Mouse (Mus musculus) kidney, postnatal 10 days (tissue): Measurements from ENCODE around the gene Nr5a2.
A peak's percentile ranks its signal among the peaks of the same experiment; 100 is the strongest.

Experiments used
- DNase-seq: peaks from one replicate; pipeline ENCODE4 v3.0.0; 2021; ENCODE audit warnings: mixed read lengths

Nr5a2 gene

DNA sequence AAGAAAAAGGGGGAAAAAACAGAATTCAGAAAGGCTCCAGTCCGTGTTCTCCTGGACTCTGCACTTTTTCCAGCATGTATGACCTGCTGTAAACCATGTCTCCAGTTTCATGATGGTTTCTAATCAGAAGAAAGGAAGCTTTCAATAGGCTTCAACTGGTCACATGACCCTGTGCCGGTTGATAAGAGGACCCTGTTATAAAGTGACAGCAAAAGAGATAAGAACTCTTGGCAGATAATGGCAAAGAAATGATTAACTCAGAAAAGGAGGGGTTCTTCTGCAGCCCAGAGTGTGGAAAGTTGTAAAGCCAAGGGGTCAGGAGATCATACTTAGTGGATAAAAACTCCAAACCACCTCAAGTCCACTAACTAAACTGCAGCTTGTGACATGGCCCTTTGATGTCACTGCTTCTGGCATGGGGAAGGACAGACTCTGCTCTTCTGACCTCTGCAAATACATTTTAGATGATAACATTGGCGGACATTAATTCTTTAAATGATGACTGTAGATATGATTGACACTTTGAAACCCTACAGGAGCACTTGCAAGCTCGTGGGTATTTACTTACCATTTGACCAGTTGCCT, at the start of gene Nr5a2:
TSS of gene Nr5a2 (minus strand) at position 21 of the 585 bp plus-strand sequence.
- no peak for DNase-seq

DNA sequence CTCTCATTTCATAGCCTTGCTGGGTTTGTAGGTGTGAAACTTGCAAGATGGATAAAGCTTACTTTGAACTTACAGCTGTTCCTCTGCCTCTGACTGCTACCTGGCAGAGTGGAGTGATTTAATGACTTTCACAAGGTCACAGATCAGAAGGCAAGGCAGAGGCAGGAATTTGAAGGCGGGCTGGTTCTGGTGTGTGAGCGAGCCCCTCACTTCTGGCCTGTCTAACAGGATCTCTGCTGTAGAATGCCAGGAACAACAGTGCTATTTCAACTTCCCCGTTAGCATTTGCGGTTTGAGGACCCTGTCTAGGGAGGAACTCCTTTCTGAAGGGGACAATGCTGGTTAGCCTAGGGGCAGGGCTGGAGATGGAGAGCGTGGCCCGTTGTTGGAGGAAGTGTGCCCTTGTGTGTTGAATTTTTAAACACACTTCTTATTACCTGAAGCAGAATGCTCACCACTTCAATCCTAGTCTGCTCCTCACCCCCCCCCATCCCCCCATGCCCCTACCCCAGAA, 48.5 kb upstream of the Nr5a2 start:
- DNase-seq = no peak

DNA sequence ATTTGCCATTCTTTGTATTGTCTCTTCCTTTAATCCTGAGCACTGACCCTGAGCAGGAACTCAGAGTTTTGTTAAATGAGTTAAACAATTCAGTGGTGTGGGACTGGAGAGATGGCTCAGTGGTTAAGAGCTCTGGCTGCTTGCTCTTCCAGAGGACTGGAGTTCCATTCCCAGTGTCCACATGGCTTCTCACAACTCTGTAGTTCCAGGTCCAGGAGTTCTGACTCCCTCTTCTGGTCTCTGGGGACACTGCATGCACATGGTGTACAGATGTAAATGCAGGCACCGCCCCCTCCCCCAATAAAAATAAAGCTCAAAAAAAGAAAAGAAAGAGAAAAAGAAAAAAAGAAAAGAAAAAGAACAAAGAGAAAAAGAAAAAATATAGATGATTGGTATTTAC, 43.6 kb upstream of the Nr5a2 start:
- DNase-seq = no peak

DNA sequence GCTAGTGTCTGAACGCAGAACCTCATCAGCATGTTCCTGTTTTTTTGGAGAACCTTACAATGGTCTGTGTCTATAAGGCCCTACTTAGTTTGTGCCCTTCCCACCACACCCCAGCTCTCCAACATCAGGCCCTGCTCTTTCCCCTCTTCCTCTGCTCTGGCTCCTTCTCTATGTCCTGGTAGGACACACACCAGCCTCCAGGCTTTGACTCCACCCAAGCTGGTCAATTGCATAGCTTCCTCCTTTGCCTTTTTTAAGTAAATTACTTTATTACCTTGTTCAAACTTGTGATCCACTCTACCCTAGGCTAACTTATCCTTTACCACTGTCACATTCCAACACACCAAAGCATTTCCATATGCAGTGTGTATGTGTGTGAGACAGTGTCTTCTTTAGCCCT, 42.9 kb upstream of the Nr5a2 start:
- DNase-seq = no peak

DNA sequence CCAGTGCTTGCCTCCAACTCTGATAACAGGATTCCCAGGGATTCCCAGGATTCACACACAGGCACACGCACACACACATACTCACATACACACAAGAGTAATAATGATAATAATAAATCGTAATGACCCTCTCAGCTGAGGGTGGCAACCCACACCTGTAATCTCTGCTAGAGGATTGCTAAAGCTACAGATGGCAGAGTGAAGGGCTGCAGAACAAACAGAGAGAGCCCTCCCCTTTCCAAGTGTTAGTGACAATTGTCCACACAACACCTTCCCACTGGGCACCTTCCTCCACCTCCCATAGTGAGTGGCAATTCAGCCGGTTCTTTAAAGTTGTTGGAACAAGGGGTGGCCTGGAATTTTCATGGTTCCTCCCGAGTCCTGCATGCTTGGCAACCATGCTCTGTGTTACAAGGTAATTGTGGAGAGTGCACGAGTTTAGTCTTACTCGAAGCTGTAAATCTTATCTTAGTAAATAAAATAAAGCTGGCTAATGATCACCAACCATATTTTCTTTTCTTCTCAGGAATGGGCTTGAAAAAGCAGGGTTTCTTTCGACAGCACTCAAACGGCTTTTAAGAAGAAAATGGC, 31.6 kb upstream of the Nr5a2 start:
- DNase-seq = no peak

DNA sequence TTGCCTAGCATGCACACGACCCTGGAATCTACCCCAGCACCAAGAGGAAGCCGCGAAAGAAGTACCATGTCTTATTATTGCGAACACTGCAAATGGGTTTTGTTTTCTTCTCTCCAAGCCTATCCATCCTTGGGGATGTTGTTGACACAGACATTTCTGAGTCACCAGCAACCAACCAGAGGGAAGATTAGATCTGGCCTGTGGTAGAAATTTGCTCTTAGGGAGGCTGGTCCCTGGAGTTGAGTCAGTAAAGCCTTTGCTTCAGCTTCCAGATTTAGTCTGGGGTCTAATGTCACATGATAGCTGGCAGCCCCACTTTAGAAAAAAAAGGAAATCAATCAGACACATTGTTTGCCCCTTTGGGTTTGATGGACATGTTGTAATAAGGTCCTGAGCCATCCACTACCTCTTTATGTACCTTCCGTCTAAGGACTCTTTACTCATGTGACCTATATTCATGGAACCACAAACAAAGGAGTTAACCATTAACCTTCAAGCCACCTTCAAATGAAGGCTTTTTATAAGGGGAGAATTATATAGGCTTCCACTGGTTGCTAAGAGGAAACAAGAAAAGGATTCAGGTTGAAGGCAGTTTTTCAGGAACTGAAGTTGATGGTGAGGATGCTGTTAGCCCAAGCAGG, 20.1 kb upstream of the Nr5a2 start:
- DNase-seq = no peak

DNA sequence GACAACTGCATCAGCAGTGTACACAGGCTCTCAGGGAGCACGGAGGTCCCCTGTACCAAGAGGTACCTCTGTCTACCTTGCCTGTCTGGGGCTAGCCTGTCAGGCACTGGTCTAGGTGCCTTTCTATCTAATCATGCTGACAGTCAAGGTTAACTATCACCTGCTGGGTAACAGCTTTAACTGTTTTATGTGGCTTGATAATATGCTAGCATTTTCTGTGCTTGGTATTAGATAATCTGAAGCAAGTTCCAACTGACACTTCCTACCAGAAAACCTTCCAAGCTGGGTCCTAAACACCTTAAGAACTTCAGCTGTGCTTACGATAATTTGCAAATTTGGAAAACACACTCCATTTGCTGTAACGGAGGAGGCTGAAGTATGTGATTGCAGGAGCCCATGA, 17.6 kb upstream of the Nr5a2 start:
- no peak for DNase-seq

DNA sequence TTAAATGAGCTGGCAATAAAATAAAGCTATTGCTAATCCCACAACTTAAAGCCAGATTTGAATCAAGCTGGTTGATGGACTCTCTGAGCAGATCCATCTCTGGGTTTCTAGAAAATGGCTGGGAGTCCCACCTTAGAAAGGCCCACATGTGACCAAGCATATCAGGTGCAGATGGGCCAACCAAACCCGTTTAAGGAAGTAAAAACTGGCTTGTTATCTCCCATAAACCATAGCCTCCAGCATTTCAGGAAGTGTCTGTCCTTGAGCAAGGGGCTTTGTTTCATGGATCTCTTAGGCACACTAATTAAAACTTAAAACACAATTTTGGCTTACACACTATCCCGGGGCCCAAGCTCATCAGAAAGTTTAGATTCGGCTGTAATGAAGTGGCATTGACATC, 13.8 kb upstream of the Nr5a2 start:
- no peak for DNase-seq

DNA sequence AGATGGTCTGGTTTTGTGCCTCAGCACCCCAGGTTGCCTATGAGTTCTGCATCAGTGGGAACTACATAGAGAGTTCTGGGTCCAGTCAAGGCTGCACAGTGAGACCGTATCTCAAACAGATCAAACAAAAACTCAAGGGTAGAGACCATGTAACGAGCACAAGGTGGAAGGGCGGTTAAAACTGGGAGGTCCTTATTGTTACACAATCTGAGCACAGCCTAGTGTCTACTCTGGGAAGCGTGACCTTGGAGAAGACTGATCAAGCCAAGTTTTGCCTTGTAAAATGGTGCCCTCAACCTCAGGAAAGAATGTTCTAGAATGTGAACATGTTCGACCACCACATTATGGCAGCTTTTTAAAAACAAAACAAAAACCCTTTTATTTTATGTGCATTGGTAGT, 12.8 kb upstream of the Nr5a2 start:
- no peak for DNase-seq

DNA sequence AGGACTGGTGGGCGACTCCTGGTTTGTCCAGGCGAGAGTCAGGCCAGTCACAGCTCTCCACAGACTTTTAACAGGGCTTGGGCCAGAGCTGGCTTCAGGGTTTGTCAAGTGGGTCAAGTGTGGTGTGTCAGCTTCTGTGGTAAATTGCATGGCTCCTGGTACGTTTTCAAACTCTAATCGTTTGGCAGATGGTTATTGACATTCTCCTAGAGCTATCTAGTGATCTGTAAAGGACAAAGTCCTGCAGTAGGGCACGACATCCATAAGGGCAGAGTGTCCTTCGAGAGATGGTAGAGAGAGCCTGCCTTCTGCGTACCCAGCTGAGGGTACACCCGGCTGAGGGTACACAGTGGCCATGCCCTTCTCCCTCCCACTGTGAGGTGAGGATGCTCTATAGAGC, 10.7 kb upstream of the Nr5a2 start:
- DNase-seq = no peak

DNA sequence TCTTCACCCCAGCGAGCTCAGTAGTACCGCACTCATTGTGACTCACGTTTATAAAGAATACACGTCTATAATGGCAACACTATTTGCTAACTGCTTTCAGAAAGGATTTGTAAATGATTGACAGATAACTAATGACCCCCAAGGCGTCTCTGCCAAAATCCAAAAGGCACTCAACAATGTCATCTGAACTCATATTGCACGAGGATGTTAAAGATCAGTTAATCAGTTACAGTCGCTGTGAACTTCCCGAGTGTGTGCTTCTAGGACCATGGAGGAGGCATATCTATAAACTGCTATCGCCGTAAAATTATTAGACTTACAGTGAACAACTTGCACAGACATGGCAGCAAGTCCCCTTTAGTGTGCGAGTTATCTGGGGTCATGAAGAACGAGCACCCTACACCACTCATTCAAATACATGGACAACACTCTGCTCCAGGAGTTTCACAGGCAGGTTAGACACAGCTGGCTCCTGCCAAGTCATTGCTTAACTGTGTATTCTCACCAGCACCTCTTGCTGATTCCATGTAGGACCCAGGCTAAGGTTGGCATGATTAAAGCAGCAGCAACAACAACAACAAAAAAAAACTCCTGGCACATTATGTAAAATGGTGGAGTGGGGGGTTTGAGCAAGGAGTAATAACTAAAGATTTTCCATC, 6.6 kb upstream of the Nr5a2 start:
- DNase-seq = no peak

DNA sequence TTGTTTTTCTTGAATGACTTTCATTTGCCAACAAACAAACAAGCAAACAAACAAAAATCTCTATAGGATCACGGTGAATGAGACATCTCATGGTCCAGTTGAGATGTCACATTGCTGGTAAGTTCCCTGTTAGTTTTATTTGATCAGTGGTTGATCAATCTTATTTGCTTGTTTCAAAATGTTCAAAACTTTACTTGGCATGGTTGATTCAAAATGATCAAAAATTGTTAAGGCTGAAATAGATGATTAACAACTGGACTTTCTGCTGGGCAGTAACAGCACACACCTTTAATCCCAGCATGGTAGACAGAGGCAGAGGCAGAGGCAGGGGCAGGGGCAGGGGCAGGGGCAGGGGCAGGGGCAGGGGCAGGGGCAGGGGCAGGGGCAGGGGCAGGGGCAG, 757 bp downstream of the Nr5a2 start:
- no peak for DNase-seq

DNA sequence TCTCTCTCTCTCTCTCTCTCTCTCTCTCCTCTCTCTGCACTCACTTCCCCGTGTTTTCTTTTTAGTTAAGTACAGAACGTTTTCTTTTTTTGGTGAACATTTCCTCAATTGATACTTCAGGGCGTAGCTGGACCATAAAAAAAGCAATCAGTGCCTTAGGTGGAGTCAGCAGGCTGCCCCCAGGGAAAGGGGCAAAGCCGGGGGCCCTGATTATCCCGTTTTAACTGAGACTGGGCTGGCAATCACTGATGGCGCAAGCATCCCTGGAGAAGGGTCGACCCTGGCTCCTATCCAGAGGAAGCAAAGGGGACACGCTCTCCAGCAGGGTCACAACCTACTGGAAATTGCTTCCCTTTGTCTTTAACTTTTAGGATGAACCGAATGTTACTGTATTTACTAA, 1.6 kb downstream of the Nr5a2 start:
- no peak for DNase-seq

DNA sequence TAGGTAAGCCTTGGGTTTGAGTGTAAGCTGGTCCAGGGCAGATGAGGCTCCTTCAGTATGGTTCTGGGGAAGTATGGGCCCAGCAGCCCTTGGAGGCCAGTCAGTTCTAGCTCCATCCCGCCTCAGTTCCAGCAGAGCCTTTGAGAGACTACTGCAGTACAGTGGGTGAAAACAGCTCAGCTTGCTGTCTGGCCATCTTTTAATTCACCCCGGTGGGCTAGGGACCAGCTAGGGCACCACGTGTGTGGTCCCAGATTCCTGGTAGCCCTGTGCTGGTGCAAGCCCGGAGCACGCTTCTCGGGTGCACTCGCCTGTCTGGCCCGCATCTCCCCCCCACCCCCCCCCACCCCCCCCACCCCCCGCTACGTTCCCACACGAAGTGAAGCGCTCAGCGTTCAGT, 2.1 kb downstream of the Nr5a2 start:
- DNase-seq = no peak

DNA sequence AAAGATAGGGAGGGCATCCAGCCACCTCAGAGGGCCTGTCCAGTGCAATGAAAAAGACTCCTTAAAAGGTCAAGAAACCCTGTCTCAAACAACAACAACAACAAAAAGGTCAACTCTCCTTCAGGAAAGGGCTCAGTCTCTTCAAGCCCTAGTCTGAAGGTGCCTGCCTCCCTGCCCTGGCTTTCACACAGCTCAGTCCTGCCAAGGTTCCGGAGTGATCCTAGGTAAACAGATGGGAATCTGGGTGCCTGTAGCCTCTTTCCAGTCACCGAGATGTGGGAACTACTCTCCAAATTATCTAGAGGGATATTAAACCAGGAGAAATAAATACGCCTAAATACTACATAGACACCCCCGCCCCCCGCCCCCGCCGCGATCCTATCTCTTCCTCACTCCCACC, 2.6 kb downstream of the Nr5a2 start:
- DNase-seq = no peak

DNA sequence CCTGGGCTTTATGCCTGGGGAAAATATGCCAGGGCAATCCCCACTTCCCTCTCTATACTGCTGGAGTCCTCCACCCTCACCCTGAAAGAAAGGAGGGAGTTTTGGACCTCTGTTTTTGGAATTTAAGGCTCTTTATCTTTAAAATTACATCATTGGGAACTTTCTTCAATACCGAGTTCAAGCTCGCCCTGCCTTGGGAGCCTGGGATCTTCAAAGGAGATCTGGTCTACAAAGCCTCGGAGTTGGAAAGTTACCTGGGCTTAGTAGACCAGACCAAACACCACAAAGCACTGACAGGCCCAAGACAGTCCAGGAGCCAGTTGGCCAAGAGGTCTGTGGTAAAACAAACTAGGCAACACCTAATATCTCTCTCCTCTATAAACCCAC, 6.1 kb downstream of the Nr5a2 start:
- DNase-seq = no peak

DNA sequence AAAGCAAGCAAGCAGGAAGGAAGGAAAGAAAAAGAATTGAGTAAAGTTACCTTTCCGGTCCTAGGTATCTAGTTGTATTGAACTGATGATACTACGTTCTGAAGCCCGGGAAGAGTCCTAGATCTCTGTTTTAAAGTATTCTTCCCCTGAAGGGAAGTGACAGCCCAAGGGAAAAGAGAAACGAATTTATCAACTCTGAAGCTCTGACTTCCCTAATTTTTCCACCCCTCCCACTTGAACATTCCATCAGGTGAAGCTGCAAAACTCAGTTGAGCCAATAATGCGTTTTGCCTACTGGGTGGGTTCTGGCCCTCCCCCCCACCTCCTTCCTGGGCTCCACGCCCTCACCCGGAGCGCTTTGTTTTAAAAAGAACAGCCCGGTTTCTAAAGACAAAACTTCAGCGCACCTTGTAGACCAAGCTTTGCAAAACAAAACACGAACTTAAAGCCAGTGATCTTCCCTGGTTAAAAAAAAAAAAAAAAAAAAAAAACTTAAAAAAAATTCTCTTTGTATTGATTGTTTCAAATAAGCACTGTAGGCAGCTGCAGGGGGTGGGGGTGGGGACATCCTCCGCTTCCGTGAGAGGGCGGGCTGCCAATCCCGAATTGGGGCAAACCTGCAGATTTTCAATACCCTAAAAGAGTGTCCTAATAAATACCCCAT, 6.7 kb downstream of the Nr5a2 start:
- no peak for DNase-seq

DNA sequence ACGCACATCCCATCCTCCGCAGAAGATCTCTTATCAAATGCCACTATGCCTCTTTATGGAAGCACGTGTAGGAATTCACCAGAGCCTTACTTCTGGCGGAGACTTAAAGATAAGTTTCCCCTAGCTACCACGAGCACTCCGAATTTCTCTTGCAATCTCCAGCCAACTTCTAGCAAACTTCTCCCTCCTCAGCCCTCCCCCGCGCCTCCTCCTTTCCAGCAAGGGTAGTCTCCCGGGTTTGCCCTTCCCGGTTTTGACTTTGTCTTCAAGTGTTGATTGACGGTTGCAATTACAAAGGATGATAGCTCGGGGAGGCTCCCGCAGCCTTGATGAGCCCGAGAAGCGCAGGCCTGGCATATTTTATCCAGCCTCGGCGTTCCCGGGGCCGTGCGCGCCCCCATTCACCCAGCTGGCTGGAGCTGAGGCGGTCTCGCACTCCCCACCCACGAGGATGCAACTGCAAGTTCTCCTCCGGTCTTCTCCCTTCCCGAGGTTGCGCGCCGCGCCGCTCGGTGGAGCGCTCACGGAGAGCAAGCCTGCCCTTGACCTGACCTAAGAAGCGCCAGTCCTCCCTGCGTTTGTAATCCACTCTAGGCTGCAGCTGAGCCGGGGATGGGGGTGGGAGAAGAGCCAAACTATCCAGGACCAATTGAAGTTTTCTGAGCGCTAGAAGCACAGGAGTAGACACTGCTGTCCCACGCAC, 7.5 kb downstream of the Nr5a2 start:
- peak; percentile 35 for DNase-seq

DNA sequence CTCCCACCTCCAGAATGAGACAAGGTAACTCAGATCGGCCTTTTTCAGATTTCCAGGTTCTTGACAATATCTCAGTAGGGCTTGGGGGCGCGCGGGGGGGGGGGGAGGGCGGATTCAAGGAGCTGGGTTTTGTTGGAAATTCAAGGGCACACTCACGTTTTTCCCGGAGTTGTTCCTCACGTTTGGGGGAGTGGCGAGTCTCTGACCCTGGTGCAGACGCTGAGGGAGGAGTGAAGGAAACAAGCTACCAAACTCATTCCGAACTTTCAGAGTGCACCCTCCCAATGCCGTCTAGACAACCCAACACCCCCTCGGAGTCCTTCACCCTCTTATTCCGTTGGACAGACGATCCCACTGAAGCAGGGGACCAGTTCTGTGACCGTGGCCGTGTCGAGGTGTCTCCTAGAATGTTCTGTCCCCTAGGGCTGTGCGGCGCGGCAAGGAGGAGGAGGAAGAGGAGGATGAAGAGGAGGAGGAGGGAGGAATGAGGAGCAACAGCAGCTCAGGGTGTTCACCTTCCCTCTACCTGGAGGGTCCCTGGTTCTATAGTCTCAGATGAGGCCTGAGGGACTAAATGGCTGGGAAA, 8.2 kb downstream of the Nr5a2 start:
- no peak for DNase-seq

DNA sequence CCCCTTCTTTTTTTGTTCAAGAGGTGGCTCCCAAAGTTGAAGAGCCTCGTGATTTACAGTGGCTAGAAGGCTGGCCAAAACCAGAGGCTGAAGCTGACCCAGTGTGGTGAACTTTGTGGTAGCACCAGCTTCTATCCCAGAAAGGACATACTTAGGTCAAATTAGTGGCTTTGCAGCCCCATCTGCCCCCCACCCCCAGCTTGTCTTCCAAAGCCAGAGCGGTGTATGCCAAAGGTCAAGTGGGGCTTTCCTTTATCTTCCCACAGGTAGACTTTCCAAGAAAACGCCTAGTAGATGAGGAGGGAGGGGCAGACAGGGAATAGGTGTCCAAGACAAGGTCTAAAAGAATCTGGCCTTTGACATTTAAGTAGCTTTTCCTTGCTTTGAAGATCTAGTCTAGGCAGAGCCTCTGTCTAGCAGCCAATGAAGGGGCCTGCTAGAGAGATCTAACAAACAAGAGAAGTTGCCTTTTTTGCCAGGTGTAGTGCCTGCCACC, 9.0 kb downstream of the Nr5a2 start:
- no peak for DNase-seq

DNA sequence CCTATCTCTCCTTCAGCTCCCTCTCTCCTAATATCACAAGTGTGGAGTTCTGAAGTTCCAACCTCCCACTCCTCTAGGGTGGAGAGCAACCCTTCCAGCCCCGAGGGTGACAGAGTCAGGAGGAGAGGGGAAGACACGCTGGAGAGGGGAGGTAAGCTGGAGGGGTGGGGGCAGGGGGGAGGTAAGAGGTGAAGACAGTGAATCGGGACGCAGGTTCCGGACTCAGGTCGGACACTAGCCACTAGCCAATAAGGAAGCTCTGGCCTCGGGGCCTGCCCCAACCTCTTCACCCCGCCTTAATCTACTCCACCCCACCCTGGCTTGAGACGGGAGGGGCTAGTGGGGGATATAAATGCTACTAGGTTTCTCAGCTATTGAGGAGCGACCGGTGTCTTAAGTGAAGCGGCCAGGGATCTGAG, 10.9 kb downstream of the Nr5a2 start:
- DNase-seq = no peak
